Mouse (Mus musculus) frontal cortex, postnatal 36 days (tissue): ENCODE results near the gene Ccl27a.

ENCODE experiments used
- DNase-seq, 2 experiments: peaks; one replicate each; pipeline ENCODE4 v3.0.0; 2022; ENCODE audit warnings: low spot score in 2 of 2

Gene Ccl27a

DNA sequence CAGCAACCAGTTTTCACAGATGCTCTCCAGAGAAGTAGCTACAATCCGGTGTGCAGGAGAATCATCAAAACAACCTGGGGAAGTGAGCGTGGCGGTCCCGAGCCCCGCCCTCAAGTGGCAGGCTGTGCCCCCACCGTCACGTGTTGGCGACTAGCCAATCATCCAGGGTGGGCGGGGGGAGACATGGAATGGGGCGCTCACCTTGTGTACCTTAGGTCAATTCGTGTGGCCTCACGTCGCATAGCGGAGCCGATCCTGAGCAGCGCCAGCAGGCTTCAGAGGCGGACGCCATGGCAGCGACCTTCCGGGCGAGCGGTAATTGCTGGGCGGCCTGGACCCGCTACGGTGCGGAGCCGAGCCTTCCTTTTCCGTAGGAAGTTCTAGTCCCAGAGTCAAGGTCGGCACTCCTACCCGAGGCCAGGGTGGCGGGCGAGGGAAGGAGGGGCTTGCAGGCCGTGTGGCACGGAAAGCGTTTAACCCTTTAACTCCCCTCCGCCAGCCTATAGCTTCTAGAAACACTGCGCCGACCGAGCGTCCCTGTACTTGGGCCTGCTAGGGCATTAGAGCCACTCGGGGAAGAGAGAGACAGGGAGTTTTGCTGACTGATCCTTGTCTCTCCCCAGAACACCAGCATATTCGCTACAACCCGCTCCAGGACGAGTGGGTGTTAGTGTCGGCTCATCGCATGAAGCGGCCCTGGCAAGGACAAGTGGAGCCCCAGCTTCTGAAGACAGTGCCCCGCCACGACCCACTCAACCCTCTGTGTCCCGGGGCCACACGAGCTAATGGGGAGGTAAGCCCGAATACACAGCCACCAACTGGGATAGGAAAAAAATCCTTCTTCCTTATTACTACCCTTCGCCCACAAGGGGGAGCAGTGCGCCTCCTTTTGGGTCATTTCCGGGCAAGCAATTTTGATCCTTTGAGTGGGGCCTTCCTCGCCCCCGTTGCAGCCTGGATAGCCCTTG is 18.4 kb downstream of the Ccl27a start, which contains the start of gene Sigmar1:
Sigmar1 (minus strand) TSS at position 820 of the 968 bp plus-strand sequence.
- DNase-seq: peak; percentile 83 to 85

DNA sequence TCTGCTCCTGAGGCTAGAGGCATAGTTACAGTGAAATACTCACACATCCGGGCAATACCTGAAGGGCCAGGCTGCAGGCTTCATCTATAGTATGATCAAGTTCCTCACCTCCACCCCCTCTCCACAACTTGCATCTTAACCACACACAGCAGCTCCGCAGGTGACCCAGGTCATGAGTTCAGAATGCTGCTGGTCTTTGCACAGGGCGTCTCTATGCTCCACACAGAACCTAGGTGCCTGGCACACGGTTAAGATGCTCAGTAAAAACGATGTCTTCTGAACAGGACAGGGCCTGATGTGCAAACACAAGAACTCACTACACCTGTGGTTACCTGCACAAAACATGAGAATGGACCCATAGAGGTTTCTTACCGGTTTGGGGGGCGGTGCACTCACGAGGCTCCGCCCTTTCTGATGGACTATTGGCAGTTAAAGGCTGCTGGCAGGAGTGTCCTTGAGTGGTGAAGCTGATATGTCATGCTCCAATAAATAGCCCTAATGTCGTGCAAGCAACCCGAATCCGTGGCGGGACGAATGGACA is 19.2 kb downstream of the Ccl27a start, which contains the start of gene Galt:
Galt (plus strand) TSS at position 432 of the 541 bp plus-strand sequence.
- no peak for DNase-seq

DNA sequence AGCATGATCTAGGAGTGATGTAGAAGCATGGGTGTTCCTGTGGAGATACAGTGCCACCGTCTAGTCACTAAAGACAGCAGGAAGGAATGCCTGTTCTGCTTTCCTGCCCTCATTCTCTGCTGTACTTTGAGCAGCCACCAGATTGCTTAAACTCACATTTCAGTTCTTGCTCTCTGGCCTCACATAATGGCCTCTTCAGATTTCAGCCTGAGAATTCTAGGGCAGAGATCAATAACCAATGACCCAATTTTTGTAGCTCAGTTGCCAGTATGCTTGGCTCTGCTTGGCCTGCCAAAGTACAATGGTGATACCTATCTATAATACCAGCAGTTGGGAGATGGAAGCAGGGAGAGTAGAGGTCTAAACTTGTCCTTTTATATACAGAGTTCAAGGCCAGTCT is 29.0 kb downstream of the Ccl27a start:
- no peak for DNase-seq

DNA sequence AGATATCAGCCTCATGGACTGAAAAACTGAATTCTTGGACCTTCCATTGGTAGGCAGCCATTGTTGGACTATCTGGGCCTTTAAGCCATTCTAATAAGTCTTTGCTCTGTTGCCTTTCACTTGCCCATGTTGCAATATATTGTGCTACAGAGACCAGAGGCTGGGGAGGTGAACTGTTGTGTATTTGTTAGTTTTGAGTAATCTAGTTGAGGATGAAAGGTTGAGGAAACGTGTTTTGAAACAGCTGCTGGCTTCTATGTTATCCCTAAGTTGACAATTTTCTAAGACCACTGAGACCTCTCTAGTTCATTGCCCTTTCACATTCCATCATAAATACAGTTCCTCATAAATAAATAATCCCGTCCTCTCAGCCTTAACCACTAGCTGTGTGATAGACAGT is 29.9 kb downstream of the Ccl27a start:
- DNase-seq: no peak

DNA sequence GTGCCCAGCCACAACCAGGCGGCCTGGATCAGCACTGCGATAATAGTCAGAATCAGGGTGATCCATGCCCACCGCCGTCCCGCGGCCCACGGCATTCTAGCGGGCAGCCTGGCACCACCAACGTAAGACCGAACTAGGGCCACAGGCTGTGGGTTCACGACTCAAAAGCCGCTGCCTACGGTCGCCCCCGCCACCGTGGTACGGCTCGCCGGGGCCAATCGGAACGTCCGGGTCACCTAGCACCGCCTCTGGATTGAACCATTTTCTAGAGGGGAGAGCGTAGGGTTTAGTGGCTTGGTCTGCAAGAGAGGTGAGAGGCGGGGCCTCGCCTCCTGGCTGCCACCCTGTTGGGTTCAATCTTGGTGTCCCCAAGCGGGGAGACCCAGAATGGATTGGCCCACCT is 32.9 kb downstream of the Ccl27a start:
- peak; percentile 94 to 96 for DNase-seq

DNA sequence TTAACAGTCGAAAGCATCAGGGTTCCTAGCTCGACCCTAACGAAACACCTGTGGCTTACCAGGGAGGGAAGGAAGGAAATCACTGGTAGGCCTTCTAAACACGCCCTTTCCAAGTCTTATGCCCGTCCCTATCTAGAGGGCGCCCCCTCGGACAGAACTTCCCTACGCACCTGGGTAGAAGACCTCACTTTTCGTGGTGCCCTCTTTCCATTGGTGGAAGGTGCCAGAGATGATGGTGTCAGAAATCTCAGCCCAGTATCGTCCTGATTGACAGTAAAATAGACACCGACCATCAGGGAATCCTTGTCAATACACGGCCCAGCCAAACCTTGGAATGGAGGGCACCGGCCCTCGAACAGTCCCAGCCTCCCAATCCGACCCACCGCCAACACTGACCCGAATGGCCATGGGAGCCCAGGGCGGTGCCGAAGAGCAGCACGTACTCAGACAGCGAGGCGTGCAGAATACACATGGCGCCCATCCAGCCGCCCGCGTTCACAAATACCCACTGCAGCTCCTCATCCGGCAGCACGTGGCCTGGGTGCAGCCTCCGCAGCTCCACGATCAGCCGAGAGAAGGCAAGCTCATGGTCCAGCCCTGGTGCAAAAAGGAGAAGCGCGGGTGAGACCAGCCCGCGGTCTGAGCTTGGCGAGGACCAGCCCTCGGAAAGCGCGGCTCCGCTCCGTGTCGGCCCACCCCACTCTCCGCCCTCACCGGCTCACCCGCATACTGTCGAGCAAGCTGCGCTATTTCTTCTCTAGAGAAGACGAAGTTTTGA is 33.5 kb downstream of the Ccl27a start:
- peak in 1 of 2 experiments; percentile 83 for DNase-seq

DNA sequence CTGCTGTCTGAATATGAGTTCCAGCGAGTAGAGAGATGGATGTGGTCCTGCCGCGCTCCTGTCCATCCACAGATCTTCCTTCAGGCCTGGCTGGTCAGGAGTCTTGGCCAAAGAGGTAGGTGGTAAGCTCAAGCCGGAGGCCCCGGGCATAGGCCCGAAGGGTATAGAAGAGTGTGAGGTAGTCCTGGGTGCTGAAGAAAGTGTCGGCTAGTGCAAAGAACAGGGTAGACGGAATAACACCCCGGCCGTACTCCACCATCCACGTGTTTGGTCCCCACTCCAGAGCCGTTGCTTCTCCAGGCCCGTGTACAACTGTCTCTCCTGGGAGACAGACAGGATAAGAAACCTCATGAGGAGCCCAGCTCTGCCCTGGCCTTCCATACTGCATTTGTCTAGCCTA is 34.8 kb downstream of the Ccl27a start:
- no peak for DNase-seq

DNA sequence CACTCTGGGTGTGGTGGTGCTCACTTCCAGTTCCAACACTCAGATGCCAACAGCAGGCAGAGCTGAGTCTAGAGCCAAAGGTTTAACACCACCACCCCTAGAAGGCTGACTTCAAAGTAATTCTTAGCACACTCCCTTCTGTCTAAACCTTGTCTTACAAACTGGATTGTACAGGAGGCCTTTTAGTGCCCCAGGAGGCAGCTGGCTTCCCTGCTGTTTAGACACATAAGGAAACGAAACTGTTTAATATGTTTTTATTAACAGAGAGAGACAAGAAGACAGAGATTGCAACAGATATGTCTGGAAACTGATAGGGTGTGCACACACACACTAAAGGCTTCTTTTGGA is 35.8 kb downstream of the Ccl27a start:
- DNase-seq: no peak

DNA sequence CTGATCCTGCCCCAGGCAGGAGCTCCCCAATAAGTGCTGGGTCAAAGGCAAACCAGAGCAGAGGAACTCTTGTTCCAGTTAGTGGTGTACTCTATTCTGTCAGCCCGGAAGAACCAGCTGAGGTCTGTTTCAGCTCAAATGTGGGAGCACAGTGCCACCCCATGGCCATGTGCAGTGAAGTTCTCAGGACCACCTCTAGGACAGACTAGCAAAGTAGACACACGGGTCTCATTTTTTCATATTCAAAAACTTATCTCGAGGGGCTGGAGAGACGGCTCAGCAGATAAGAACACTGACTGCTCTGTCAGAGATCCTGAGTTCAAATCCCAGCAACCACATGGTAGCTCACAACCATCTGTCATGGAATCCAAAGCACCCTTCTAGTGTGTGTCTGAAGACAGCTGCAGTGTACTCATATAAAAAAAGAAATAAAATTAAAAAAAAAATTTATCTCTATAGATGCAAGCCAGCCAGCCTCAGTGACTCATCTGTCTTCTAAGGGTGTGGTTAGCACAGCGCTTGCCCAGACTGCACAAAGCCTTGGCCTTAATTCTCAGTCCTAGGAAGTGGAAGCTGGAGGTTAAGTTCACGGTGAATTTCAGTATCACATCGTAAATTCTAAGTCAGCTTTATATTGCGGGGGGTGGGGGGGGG is 36.3 kb downstream of the Ccl27a start:
- DNase-seq: peak; percentile 69 to 82

DNA sequence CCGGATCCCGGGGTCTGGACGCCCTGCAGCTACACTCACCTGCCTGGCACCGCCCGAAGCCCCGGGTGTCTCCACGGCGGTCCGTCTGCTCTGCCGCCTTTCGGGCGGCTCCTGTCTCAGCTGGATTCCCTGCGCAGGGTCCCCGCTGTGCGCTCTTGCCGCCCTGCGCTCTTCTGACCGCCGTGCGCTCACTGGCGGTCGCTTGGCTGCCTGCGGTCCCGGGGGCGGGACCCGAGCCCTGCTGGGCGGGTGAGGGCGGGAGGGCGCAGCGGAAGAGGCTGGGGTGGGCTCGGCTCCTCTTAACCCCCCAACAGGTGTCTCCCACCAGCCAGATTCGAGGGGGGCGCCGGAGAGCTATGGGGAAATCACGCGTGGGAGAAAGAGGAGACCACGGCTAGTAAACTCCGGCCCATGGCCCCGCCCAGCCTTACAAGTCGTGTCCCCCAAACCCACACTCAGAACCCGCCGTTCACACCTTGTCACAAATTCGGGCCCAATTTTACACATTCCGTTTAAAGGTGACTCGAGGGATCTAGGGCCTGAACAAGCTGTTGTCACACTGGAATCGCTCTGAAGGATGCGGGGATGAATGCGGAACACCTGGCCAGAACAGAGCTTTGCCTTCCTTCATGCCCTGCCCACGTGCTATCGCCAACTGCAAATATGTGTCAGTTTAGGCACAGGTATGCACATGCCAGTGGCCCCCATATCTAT is 42.8 kb downstream of the Ccl27a start, which contains the start of gene Arid3c:
Arid3c (minus strand) TSS at position 91 of the 714 bp plus-strand sequence.
- DNase-seq: no peak

DNA sequence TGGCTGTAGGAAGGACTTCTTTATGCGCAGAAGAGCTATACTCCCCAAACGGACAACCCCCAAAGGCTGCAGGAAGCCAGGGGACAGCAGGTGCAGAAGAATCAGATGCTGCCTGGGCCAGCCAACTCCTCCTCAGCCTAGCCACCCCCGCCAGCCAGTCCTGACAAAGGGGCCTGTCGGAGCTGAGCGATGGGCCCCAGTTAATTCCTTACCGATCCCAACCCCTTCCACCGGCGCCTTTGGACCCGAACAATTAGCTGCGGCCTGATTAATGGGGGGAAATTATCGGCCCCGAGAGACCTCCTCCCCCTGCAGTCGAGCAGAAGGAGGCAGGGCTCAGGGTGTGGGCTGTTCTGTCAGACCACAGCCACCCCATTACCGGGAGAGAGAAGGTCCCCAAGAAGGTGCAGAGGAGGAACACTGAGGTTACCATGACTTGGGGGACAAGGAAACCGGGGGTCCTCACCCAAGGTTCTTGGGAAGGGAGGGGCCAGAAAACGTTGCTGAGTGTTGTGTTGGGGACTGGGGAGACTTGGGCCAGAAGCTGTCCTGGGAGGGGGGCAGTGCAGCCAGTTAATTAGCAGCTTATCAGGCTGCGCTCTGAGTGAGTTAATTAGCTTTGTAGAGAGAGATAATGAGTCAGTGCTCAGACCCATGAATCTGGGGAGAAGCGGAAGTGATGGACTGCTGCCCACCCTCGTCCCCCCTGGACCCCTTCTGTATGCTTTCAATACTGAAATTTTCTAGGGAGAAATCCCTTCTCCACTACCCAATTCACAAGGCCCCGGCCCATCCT is 47.0 kb downstream of the Ccl27a start:
- DNase-seq: no peak

DNA sequence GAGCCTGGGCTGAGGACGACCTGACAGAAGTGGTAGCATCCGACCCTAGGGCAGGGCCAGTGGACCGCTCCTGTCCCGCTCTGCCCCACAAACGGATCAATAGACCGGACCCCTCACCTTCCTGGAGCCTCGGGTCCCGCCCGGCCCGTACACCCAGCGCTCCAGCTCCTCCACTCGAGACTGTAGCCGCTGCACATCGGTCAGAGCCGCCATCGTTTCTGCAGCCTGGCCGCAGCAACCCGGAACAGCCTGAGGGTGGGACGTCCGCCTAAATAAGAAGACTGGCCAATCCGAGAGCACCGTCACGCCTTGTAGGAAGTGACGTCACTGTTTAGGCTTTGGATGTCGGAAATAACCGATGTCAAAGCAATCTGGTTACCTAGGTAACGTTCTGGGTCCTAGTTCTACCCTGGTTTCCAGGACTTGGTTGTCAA is 51.1 kb downstream of the Ccl27a start, which contains the start of gene Dctn3:
Dctn3 (minus strand) TSS at position 253 of the 434 bp plus-strand sequence.
- peak; percentile 87 to 97 for DNase-seq
